Mouse (Mus musculus): ENCODE measurements around the gene Pld4.

- TF ChIP-seq RAD21 (IDR thresholded peaks at IDR 0.05; ENCODE audit: low read depth, low read length) (no peak), HCFC1 (IDR thresholded peaks at IDR 0.05; ENCODE audit: low read depth, low read length) (no peak), CTCF (conservative IDR thresholded peaks at IDR 0.05 in 1 of 2, IDR thresholded peaks at IDR 0.05 in 1 of 2; ENCODE audit: low read depth in 2 of 2, low read length in 2 of 2) (no peak), RCOR1 (conservative IDR thresholded peaks at IDR 0.05; ENCODE audit: low read depth, low read length) (no peak), USF2 (conservative IDR thresholded peaks at IDR 0.05; ENCODE audit: low read depth, low read length) (no peak), POLR2A (IDR thresholded peaks at IDR 0.05; ENCODE audit: low read depth, low read length) (no peak), ZNF384 (IDR thresholded peaks at IDR 0.05; ENCODE audit: low read depth, low read length) (no peak), NELFE (IDR thresholded peaks at IDR 0.05; ENCODE audit: low read depth, low read length) (no peak), NRF1 (IDR thresholded peaks at IDR 0.05; ENCODE audit: low read depth, low read length) (no peak), EP300 (IDR thresholded peaks at IDR 0.05; ENCODE audit: low read length) (no peak)
Observed at GRCm38 (mm10) chr12:112774481-112774880, 14.0 kb downstream of the Pld4 start.
